Mouse (Mus musculus): ENCODE data around the gene Mtmr3.
A peak's percentile ranks its signal among the peaks of the same experiment; 100 is the strongest.

DNA sequence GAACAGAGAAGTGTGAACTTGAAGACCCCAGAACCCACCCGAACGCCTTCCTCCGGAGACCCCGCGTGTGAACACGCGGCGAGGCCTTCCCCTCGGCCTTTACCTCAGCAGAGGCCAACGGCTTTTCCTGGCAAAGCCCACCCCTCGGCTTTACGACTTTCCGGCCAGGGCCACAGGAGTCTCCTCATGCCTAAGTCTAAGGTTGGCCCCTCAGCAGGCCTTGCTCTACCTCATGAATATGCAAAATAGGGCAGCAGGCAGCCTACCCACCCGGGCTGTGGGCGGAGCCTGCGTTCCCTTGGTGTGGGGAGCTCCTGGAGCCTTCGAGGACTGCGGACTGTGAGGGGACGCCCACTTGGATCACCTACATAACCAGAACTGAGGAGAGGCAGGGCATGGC is 153.7 kb downstream of the Mtmr3 start, which contains the start of gene Hormad2:
- no peak for TF ChIP-seq RCOR1 (IDR thresholded peaks at IDR 0.05; ENCODE audit: low read depth, low read length)
- peak; percentile 49 to 88; a peak in 3 of 4 replicates for TF ChIP-seq POLR2A (IDR thresholded peaks at IDR 0.05; ENCODE audit: control insufficient read depth in 1 of 2, insufficient read depth in 1 of 2, low read depth in 1 of 2, low read length in 2 of 2, poor library complexity in 1 of 2)
- TF ChIP-seq CTCF (IDR thresholded peaks at IDR 0.05 in 2 of 3, conservative IDR thresholded peaks at IDR 0.05 in 1 of 3; ENCODE audit: control insufficient read depth in 1 of 3, insufficient read depth in 1 of 3, low read depth in 2 of 3, low read length in 3 of 3, poor library complexity in 1 of 3, severe bottlenecking in 1 of 3): no peak
- no peak for TF ChIP-seq BHLHE40 (IDR thresholded peaks at IDR 0.05; ENCODE audit: borderline replicate concordance, low read depth, low read length)
- TF ChIP-seq GABPA (IDR thresholded peaks at IDR 0.05; ENCODE audit: low read depth, low read length): no peak
- no peak for TF ChIP-seq USF1 (IDR thresholded peaks at IDR 0.05; ENCODE audit: low read depth, low read length)
- peak; percentile 53; the same call in 1 of the 2 replicates for TF ChIP-seq ZMIZ1 (IDR thresholded peaks at IDR 0.05; ENCODE audit: low read depth, low read length)
- no peak for TF ChIP-seq TAL1 (IDR thresholded peaks at IDR 0.05; ENCODE audit: low read length)
- TF ChIP-seq USF2 (IDR thresholded peaks at IDR 0.05; ENCODE audit: borderline replicate concordance in 1 of 2, insufficient read depth in 1 of 2, low read depth in 1 of 2, low read length in 2 of 2): no peak
- TF ChIP-seq POLR2AphosphoS5 (IDR thresholded peaks at IDR 0.05; ENCODE audit: borderline replicate concordance, low read depth, low read length): no peak

Data from MEL (cell line).